Mouse (Mus musculus) hindbrain, embryonic 11.5 days (tissue): ENCODE measurements around the gene Mtus2. TPM values are rescaled to one million over a fixed set of nuclear protein-coding genes. Genes with fewer than 3 reads are reported as not detected.

ENCODE experiments used
- ATAC-seq: fragments of 200-750 bp; cut with Nextera tagmentation; 2 replicates; pipeline ENCODE4 v1.8.0; 2017; ENCODE audit warnings: mild to moderate bottlenecking, moderate TSS enrichment, moderate library complexity; ENCODE audit not compliant: low FRiP score
- DNase-seq: peaks from one replicate; pipeline ENCODE4 v3.0.0-alpha.2; 2015; ENCODE audit warnings: low spot score
- H3K27ac ChIP-seq: fragments of 300-500 bp; sonication (generic); 2 replicates; pipeline ENCODE4 v1.5.1; 2014; ENCODE audit warnings: mild to moderate bottlenecking, low read depth, low read length
- H3K27me3 ChIP-seq: fragments of 300-500 bp; sonication (generic); 2 replicates; pipeline ENCODE4 v1.6.1; 2014; ENCODE audit warnings: mild to moderate bottlenecking, low read length, moderate library complexity, mixed read lengths; ENCODE audit not compliant: control insufficient read depth, insufficient read depth
- H3K36me3 ChIP-seq: fragments of 300-500 bp; sonication (generic); 2 replicates; pipeline ENCODE4 v1.6.1; 2014; ENCODE audit warnings: mild to moderate bottlenecking, low read length, moderate library complexity, mixed read lengths; ENCODE audit not compliant: control insufficient read depth, insufficient read depth
- H3K4me1 ChIP-seq: fragments of 300-500 bp; sonication (generic); replicated peaks from 2 replicates; pipeline ENCODE4 v1.6.1; 2014; ENCODE audit warnings: low read length, mixed read lengths; ENCODE audit not compliant: control insufficient read depth, insufficient read depth
- H3K4me2 ChIP-seq: fragments of 300-500 bp; sonication (generic); replicated peaks from 2 replicates; pipeline ENCODE4 v1.6.1; 2014; ENCODE audit warnings: mild to moderate bottlenecking, low read depth, low read length
- H3K4me3 ChIP-seq: fragments of 300-500 bp; sonication (generic); 2 replicates; pipeline ENCODE4 v1.5.1; 2014; ENCODE audit warnings: low read depth, low read length
- H3K9ac ChIP-seq: fragments of 300-500 bp; sonication (generic); 2 replicates; pipeline ENCODE4 v1.6.1; 2014; ENCODE audit warnings: low read depth, low read length
- H3K9me3 ChIP-seq: fragments of 300-500 bp; sonication (generic); 2 replicates; pipeline ENCODE4 v1.6.1; 2016; ENCODE audit warnings: low read length; ENCODE audit not compliant: control insufficient read depth
- WGBS: fragments of 180-500 bp; shearing (Covaris S2); extraction: QIAGEN DNeasy Blood & Tissue Kit; methylation state at CpG from one replicate; pipeline ENCODE4 v1.1.7; 2014; 5-methylcytosine and 5-hydroxymethylcytosine counted together
- polyA plus RNA-seq: library from polyadenylated mRNA; unstranded; fragments of >200 nt; fragmentation: Nextera tagmentation; extraction: Ambion mirVana; gene quantifications from 2 replicates; pipeline ENCODE4 v1.2.1, GENCODE M21; 2014

The Mtus2 gene
- polyA plus RNA-seq, 1 experiment from 2014 or later: 29.2 TPM

DNA sequence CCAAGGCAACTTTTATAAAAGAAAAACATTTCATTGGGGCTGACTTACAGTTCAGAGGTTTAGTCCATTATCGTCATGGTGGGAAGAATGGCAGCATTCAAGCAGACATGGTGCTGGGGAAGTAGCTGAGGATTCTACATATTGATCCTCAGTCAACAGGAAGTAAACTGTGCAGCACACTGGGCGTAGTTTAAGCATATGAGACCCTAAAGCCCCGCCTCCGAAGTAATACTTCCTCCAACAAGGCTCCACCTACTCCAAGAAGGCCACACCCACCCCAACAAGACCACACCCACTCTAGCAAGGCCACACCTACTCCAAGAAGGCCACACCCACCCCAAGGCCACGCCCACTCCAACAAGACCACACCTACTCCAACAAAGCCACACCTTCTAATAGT lies 55.0 kb downstream of the Mtus2 start:
- Histone ChIP-seq H3K36me3 (no peaks in the 10 kb centered on the region), H3K27ac (no peak overlapping the region), H3K9me3 (no peaks in the 10 kb centered on the region), H3K4me2 (no peak overlapping the region), H3K27me3 (no peaks in the 10 kb centered on the region), H3K9ac (no peak overlapping the region), H3K4me1 (no peaks in the 10 kb centered on the region), H3K4me3 (no peak overlapping the region)
- WGBS: 84% methylated on average over 5 of the region's 5 CpGs
- ATAC-seq (no peak), DNase-seq (no peak)

DNA sequence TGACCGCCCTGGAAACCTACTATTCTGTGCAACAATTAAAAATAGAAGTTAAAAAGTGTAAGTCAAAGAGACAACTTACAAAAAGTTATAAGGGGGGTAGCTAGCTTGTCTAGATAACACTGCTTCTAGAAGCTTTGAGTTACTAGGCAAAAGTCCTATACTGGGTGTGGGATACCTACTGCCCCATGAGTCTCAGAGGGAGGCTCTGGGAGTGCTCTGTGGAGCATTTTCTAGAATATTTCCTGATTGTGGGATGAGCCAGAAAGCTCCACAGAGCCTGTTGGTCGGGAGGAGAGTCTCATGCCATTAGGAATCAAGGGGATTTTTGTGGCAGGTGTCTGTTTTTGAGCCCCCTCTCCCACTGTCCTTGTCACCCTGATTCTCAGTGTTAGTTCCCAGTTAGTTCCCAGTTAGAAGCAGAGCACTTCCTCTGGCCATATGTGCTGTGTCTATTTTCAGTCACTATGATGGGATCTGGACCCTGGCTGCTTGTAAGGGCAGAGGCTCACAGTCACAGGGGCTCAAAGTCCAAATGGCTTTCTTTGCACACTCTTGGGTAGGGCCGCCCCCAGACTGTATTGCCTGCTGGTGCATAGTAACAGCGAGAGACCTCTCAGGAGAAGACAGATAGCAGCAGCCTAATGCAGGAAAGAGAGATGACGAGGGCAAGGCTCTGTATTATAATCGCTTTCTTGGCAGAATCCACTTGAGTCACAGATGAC lies 57.2 kb downstream of the Mtus2 start:
- no peaks in the 10 kb centered on the region for H3K9me3 ChIP-seq
- DNase-seq: no peak
- H3K36me3 ChIP-seq: no peaks in the 10 kb centered on the region
- H3K4me3 ChIP-seq: no peak overlapping the region
- no peaks in the 10 kb centered on the region for H3K27me3 ChIP-seq
- H3K9ac ChIP-seq: no peak overlapping the region
- no peaks in the 10 kb centered on the region for H3K4me1 ChIP-seq
- no peak overlapping the region for H3K4me2 ChIP-seq
- WGBS: 78% methylated on average over 6 of the region's 6 CpGs
- H3K27ac ChIP-seq: no peak overlapping the region
- no peak for ATAC-seq

DNA sequence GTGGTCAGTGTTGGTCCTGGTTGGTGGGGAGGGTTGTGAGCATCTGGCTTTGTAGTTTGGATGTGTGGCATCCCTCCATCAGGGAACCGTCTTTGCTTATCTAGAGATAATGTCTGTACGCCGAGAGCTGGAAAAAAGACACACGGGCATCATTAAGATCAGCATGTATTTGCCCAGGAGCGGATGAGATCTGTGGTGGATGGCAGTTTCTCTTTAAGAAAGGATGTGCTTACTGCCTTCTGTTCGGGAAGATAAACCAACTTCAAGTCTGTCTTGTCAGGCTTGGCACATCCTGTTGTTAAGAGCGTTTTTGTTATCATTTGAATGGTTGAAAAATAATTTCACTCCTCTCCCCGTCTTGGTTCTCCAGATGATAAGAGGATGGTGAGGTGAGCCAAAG lies 58.3 kb downstream of the Mtus2 start:
- DNase-seq (no peak), ATAC-seq (no peak)
- H3K9ac ChIP-seq: no peak overlapping the region

DNA sequence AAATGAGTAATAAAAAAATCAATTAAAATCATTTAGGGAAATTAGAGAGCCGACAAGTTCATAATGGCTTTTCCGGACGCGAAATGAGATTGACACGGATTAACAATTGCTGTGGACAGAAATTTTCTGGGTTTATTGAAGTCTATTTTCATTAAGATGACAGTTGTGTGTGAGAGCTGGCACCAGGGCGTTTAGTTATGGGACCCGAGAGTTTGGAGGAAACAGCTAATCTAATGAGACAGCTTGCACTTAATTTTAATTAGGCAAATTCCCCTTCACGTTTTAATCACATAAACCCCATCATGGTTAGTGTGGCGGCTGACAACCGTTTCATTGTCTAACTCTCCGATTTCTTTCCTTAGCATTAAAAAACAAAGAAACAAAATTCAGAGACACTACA lies 60.3 kb downstream of the Mtus2 start:
- no peak for ATAC-seq

More for the DNA sequence above, 58.3 kb downstream of the Mtus2 start:
- Histone ChIP-seq H3K9me3 (no peaks in the 10 kb centered on the region), H3K36me3 (no peaks in the 10 kb centered on the region), H3K27me3 (no peaks in the 10 kb centered on the region), H3K4me1 (no peaks in the 10 kb centered on the region), H3K27ac (no peak overlapping the region), H3K4me2 (no peak overlapping the region), H3K4me3 (no peak overlapping the region)
- 88% methylated on average over 8 of the region's 8 CpGs for WGBS

DNA sequence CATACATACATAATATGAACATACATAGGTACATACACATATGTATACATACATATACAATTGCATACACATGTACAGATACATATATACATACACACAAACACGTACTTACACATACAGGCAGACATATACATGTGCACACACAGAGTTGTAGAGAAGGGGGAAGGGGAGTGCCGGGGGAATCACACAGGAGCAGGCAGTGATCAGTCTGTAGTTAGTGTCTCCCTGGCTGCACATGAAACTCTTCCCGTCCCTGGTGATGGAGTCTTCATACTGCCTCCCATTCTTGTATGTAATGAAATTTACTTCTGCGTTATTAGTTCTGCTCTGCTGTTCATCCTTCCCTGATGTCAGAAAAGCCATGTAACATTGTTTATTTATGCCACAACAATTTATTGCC lies 65.7 kb downstream of the Mtus2 start:
- no peak overlapping the region for H3K4me3 ChIP-seq
- H3K27ac ChIP-seq: no peak overlapping the region
- no peaks in the 10 kb centered on the region for H3K27me3 ChIP-seq
- no peak overlapping the region for H3K4me2 ChIP-seq
- no peaks in the 10 kb centered on the region for H3K36me3 ChIP-seq
- ATAC-seq: no peak
- no peaks in the 10 kb centered on the region for H3K9me3 ChIP-seq
- H3K9ac ChIP-seq: no peak overlapping the region
- DNase-seq: no peak
- 93% methylated on average over 4 of the region's 4 CpGs for WGBS
- no peaks in the 10 kb centered on the region for H3K4me1 ChIP-seq

More for the DNA sequence above, 60.3 kb downstream of the Mtus2 start:
- Histone ChIP-seq H3K36me3 (no peaks in the 10 kb centered on the region), H3K9me3 (no peaks in the 10 kb centered on the region), H3K4me1 (no peaks in the 10 kb centered on the region), H3K4me2 (no peak overlapping the region), H3K27ac (no peak overlapping the region), H3K4me3 (no peak overlapping the region), H3K27me3 (no peaks in the 10 kb centered on the region), H3K9ac (no peak overlapping the region)
- DNase-seq: no peak
- WGBS: 91% methylated on average over 11 of the region's 11 CpGs

DNA sequence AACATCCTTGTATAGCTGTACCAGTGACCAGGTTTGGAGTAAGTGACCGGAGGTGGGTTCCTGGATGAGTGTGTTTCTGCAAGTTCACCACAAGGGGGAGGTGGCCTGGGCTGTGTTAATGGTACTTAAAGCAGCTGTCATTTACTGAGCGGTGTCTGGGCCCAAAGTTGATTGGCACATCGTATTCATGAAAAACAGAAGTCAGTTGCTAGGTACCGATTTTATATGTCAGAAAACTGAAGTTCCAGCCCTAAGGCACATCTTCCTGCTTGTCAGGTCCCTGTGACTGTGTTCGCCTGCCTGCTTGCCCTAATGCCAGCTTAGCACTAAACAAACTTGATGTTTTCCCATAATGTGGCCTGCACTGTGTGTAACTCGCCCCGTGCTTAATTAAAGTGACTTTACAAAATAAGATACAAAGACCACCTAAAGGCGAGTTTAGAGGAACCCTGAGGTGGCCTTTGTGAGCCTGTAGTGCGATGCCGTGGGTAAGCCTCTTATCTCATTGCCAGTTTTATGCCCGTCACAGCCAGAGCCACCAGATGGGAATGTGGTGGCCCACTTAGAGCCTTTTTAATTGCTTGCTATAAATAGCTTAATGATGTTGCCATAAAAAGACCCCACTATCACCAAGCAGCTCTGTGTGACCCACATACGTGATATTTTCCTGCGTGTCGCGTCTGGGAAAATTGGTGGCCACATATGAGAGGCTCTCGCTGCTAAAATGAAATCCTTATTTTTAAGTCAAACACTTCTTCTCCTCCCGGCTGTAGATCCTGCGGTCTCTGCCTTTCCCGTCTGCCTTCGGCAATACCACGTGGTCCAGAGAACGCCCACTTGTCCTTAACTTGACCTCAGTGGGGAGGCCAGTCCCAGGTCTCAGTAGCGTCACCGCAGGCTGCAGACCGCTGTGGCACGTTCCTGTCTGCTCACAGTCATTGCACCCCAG lies 69.6 kb downstream of the Mtus2 start:
- H3K4me2 ChIP-seq: no peak overlapping the region
- 70% methylated on average over 26 of the region's 26 CpGs for WGBS

DNA sequence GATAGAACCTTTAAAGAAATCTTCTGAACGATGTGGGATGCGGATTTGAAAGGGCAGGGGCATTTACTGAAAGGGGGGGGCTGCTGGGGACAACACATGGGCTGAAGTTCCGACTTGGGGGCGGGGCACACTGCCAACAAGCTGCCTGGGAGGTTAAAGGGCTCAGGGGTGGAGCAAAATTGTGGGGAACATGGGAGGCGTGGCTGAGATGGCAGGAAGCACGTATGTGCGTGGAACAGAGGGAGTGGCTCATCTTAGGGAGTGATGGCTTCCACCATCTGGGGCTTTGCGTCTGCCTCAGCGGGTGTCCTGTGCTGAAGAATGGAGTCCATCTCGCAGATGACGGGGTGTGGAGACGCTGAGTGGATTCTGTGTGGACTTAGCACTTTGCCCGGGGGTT lies 70.9 kb downstream of the Mtus2 start:
- Histone ChIP-seq H3K9me3 (no peaks in the 10 kb centered on the region), H3K4me1 (no peaks in the 10 kb centered on the region), H3K27me3 (no peaks in the 10 kb centered on the region), H3K27ac (no peak overlapping the region), H3K4me2 (no peak overlapping the region), H3K9ac (no peak overlapping the region), H3K36me3 (no peaks in the 10 kb centered on the region), H3K4me3 (no peak overlapping the region)
- DNase-seq: no peak
- ATAC-seq: no peak
- WGBS: 65% methylated on average over 13 of the region's 13 CpGs

More for the DNA sequence above, 69.6 kb downstream of the Mtus2 start:
- H3K9ac ChIP-seq: no peak overlapping the region
- H3K27ac ChIP-seq: no peak overlapping the region
- no peaks in the 10 kb centered on the region for H3K27me3 ChIP-seq
- no peaks in the 10 kb centered on the region for H3K4me1 ChIP-seq
- H3K9me3 ChIP-seq: no peaks in the 10 kb centered on the region
- no peaks in the 10 kb centered on the region for H3K36me3 ChIP-seq
- DNase-seq (peak; percentile 22), ATAC-seq (no peak)
- H3K4me3 ChIP-seq: no peak overlapping the region

DNA sequence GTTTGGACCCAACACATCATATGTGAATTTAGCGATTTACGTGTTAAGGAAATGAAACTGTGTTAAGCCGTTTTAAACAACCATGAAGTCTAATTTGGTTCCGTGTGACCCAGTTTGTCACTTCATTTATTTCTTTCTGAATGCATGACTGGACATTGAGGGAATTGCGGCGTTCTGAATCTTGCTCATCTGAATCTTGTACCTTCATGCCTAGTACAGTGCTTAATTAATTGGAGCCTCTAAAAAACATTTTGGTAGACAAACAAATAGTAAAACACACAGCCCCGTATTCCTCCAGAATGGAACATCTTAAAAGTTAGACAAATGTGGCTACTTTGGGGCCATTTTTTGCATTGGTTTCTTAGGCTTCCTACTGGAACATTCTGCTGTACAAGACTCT lies 84.5 kb downstream of the Mtus2 start:
- Histone ChIP-seq H3K4me3 (no peak overlapping the region), H3K27me3 (no peaks in the 10 kb centered on the region), H3K4me1 (no peaks in the 10 kb centered on the region), H3K4me2 (no peak overlapping the region), H3K9me3 (no peaks in the 10 kb centered on the region), H3K36me3 (no peaks in the 10 kb centered on the region), H3K9ac (no peak overlapping the region), H3K27ac (no peak overlapping the region)
- WGBS: 93% methylated on average over 7 of the region's 7 CpGs
- ATAC-seq (no peak), DNase-seq (no peak)
